Mouse (Mus musculus) C2C12 (cell line): ENCODE data around the gene Naa20. TPM values are rescaled to one million over a fixed set of nuclear protein-coding genes. Genes with fewer than 3 reads are reported as not detected.

Experiments
- H3K27me3 ChIP-seq: one replicate; pipeline ENCODE4 v1.6.1; 2011; ENCODE audit not compliant: control insufficient read depth, insufficient read depth, insufficient read length
- H3K36me3 ChIP-seq: one replicate; pipeline ENCODE4 v1.6.1; 2011; ENCODE audit not compliant: control insufficient read depth, insufficient read depth
- H3K4me3 ChIP-seq: one replicate; pipeline ENCODE4 v1.5.1; 2011; ENCODE audit warnings: mild to moderate bottlenecking, control low read depth; ENCODE audit not compliant: poor library complexity, insufficient read depth, severe bottlenecking
- H3K79me2 ChIP-seq: one replicate; pipeline ENCODE4 v1.6.1; 2011; ENCODE audit not compliant: control insufficient read depth, insufficient read depth
- H3K79me3 ChIP-seq: one replicate; pipeline ENCODE4 v1.6.1; 2011; ENCODE audit warnings: low read depth, control low read depth
- H3ac ChIP-seq: one replicate; pipeline ENCODE3; 2011; ENCODE audit warnings: low read depth; ENCODE audit not compliant: control insufficient read depth, insufficient read length
- CEBPB ChIP-seq: IDR thresholded peaks from one replicate; pipeline ENCODE4 v1.6.1; 2011; ENCODE audit warnings: low read depth, mild to moderate bottlenecking, control low read depth, moderate library complexity
- CTCF ChIP-seq: IDR thresholded peaks from one replicate; pipeline ENCODE4 v1.5.1; 2011; ENCODE audit not compliant: control insufficient read depth, insufficient read depth, insufficient read length
- FOSL1 ChIP-seq: IDR thresholded peaks from one replicate; pipeline ENCODE4 v1.8.0; 2011; ENCODE audit warnings: mild to moderate bottlenecking, low read length; ENCODE audit not compliant: poor library complexity, insufficient read depth, severe bottlenecking
- MAX ChIP-seq: IDR thresholded peaks from one replicate; pipeline ENCODE4 v1.6.1; 2011; ENCODE audit warnings: mild to moderate bottlenecking, control low read depth
- MYOD1 ChIP-seq: IDR thresholded peaks from one replicate; pipeline ENCODE4 v1.6.1; 2011; ENCODE audit warnings: low read depth; ENCODE audit not compliant: control insufficient read depth, insufficient read length
- MYOG ChIP-seq: IDR thresholded peaks from one replicate; pipeline ENCODE4 v1.6.1; 2011; ENCODE audit not compliant: control insufficient read depth, insufficient read length; ENCODE audit errors: extremely low read depth
- USF1 ChIP-seq: IDR thresholded peaks from one replicate; pipeline ENCODE4 v1.6.1; 2011; ENCODE audit warnings: low read depth, mild to moderate bottlenecking, control low read depth, moderate library complexity
- polyA plus RNA-seq: library from polyadenylated mRNA; unstranded; fragments of >200 nt; fragmentation: generic; extraction: Trizol; gene quantifications from one replicate; pipeline ENCODE4 v1.2.1, GENCODE M21; 2012; ENCODE audit warnings: missing spikeins

The Naa20 gene
- polyA plus RNA-seq, 1 experiment: 61.3 TPM

GRCm38 (mm10) chr2:145936975-145937374 is 35.1 kb downstream of the Naa20 start:
- Histone ChIP-seq H3K36me3 (no peaks in the 10 kb centered on the region), H3K27me3 (no peaks in the 10 kb centered on the region), H3K79me3 (peaks cover 2% of the 10 kb centered on the region), H3ac (no peak overlapping the region), H3K4me3 (no peak overlapping the region), H3K79me2 (peaks cover 11% of the 10 kb centered on the region)
- TF ChIP-seq USF1 (no peak), CTCF (no peak), MYOD1 (no peak), MYOG (no peak), CEBPB (no peak), MAX (no peak)

- Histone ChIP-seq H3K4me3 (no peak overlapping the region), H3K27me3 (peaks cover 14% of the 10 kb centered on the region), H3K36me3 (no peaks in the 10 kb centered on the region), H3K79me2 (no peaks in the 10 kb centered on the region), H3ac (no peak overlapping the region), H3K79me3 (no peaks in the 10 kb centered on the region)
- no peak for TF ChIP-seq MAX
- TF ChIP-seq MYOD1: no peak
- TF ChIP-seq USF1: no peak
- no peak for TF ChIP-seq MYOG
- no peak for TF ChIP-seq CEBPB
- TF ChIP-seq CTCF: no peak
- TF ChIP-seq FOSL1: no peak
Observed at GRCm38 (mm10) chr2:145941403-145941802, 39.5 kb downstream of the Naa20 start.

GRCm38 (mm10) chr2:145944286-145944685 is 42.4 kb downstream of the Naa20 start:
- TF ChIP-seq MAX (no peak), CTCF (no peak), MYOG (no peak), MYOD1 (no peak), FOSL1 (no peak), CEBPB (no peak), USF1 (no peak)
- no peaks in the 10 kb centered on the region for H3K79me2 ChIP-seq
- no peak overlapping the region for H3ac ChIP-seq
- no peaks in the 10 kb centered on the region for H3K36me3 ChIP-seq
- H3K4me3 ChIP-seq: no peak overlapping the region
- H3K27me3 ChIP-seq: peaks cover 14% of the 10 kb centered on the region
- H3K79me3 ChIP-seq: no peaks in the 10 kb centered on the region

- no peak for TF ChIP-seq MYOG
- no peak for TF ChIP-seq USF1
- TF ChIP-seq FOSL1: no peak
- H3K79me2 ChIP-seq: no peaks in the 10 kb centered on the region
- peaks cover 5% of the 10 kb centered on the region for H3K27me3 ChIP-seq
- H3K79me3 ChIP-seq: no peaks in the 10 kb centered on the region
- H3K4me3 ChIP-seq: no peak overlapping the region
- no peaks in the 10 kb centered on the region for H3K36me3 ChIP-seq
- H3ac ChIP-seq: no peak overlapping the region
Observed at GRCm38 (mm10) chr2:145948402-145948954, 46.6 kb downstream of the Naa20 start.

GRCm38 (mm10) chr2:145949475-145950068 is 47.7 kb downstream of the Naa20 start:
- H3K79me2 ChIP-seq: no peaks in the 10 kb centered on the region
- no peaks in the 10 kb centered on the region for H3K36me3 ChIP-seq
- no peak overlapping the region for H3K4me3 ChIP-seq
- H3ac ChIP-seq: no peak overlapping the region
- H3K27me3 ChIP-seq: peaks cover 3% of the 10 kb centered on the region
- TF ChIP-seq CTCF (no peak), CEBPB (no peak), MYOD1 (no peak), MYOG (no peak), MAX (no peak), FOSL1 (no peak), USF1 (no peak)
- no peaks in the 10 kb centered on the region for H3K79me3 ChIP-seq

- Histone ChIP-seq H3K4me3 (no peak overlapping the region), H3K36me3 (no peaks in the 10 kb centered on the region), H3K79me3 (no peaks in the 10 kb centered on the region), H3K27me3 (no peaks in the 10 kb centered on the region), H3K79me2 (no peaks in the 10 kb centered on the region), H3ac (no peak overlapping the region)
- no peak for TF ChIP-seq MYOD1
- no peak for TF ChIP-seq CTCF
- no peak for TF ChIP-seq FOSL1
- no peak for TF ChIP-seq MYOG
Observed at GRCm38 (mm10) chr2:145950239-145950638, 48.3 kb downstream of the Naa20 start.
